Mouse (Mus musculus): ENCODE results near the gene Ceacam9. TPM values are rescaled to one million over a fixed set of nuclear protein-coding genes. Genes with fewer than 3 reads are reported as not detected.

Ceacam9 gene
- polyA plus RNA-seq, 1 experiment from 2014 or later = not detected

- Histone ChIP-seq H3K4me3 (replicated peaks; ENCODE audit: low read depth, low read length) (no peak overlapping the region), H3K9me3 (ENCODE audit: control insufficient read depth, low read length) (no peaks in the 10 kb centered on the region), H3K4me2 (ENCODE audit: low read length) (no peak overlapping the region), H3K27ac (replicated peaks; ENCODE audit: low read depth, low read length) (no peak overlapping the region), H3K9ac (replicated peaks; ENCODE audit: low read length) (no peak overlapping the region), H3K4me1 (ENCODE audit: control insufficient read depth, insufficient read depth, low read length) (no peaks in the 10 kb centered on the region; the same call in 1 of the 2 replicates), H3K27me3 (ENCODE audit: control insufficient read depth, insufficient read depth, low read length) (no peaks in the 10 kb centered on the region), H3K36me3 (ENCODE audit: control insufficient read depth, insufficient read depth, low read length) (no peaks in the 10 kb centered on the region)
- no peak for ATAC-seq (ENCODE audit: low FRiP score, low TSS enrichment)
- 95% methylated on average over 5 of the region's 6 CpGs for WGBS
- no peak for DNase-seq
Measured at GRCm38 (mm10) chr7:16730791-16731190, 9.1 kb downstream of the Ceacam9 start.

- no peaks in the 10 kb centered on the region for H3K9me3 ChIP-seq (ENCODE audit: control insufficient read depth, low read length)
- no peak for DNase-seq
- 77% methylated on average over 7 of the region's 7 CpGs for WGBS
- no peaks in the 10 kb centered on the region for H3K36me3 ChIP-seq (ENCODE audit: control insufficient read depth, insufficient read depth, low read length)
- no peak for ATAC-seq (ENCODE audit: low FRiP score, low TSS enrichment)
- H3K9ac ChIP-seq (replicated peaks; ENCODE audit: low read length) = no peak overlapping the region
- no peaks in the 10 kb centered on the region; the same call in 1 of the 2 replicates for H3K4me1 ChIP-seq (ENCODE audit: control insufficient read depth, insufficient read depth, low read length)
- no peak overlapping the region for H3K4me3 ChIP-seq (replicated peaks; ENCODE audit: low read depth, low read length)
- H3K27me3 ChIP-seq (ENCODE audit: control insufficient read depth, insufficient read depth, low read length) = no peaks in the 10 kb centered on the region
- no peak overlapping the region for H3K4me2 ChIP-seq (ENCODE audit: low read length)
- no peak overlapping the region for H3K27ac ChIP-seq (replicated peaks; ENCODE audit: low read depth, low read length)
Measured at GRCm38 (mm10) chr7:16731893-16732422, 10.2 kb downstream of the Ceacam9 start.

- 35% methylated on average over 10 of the region's 10 CpGs for WGBS
- ATAC-seq (ENCODE audit: low FRiP score, low TSS enrichment) = peak; percentile 44
- no peak overlapping the region; the same call in 1 of the 2 replicates for H3K9ac ChIP-seq (replicated peaks; ENCODE audit: low read length)
- H3K27ac ChIP-seq (replicated peaks; ENCODE audit: low read depth, low read length) = no peak overlapping the region
- peak overlapping the region; percentile 80 for H3K4me3 ChIP-seq (replicated peaks; ENCODE audit: low read depth, low read length)
- H3K4me1 ChIP-seq (ENCODE audit: control insufficient read depth, insufficient read depth, low read length) = peaks cover 8% of the 10 kb centered on the region
- DNase-seq = no peak
- H3K36me3 ChIP-seq (ENCODE audit: control insufficient read depth, insufficient read depth, low read length) = no peaks in the 10 kb centered on the region
- H3K27me3 ChIP-seq (ENCODE audit: control insufficient read depth, insufficient read depth, low read length) = no peaks in the 10 kb centered on the region
- peak overlapping the region; percentile 49 for H3K4me2 ChIP-seq (ENCODE audit: low read length)
- H3K9me3 ChIP-seq (ENCODE audit: control insufficient read depth, low read length) = no peaks in the 10 kb centered on the region
Measured at GRCm38 (mm10) chr7:16737606-16738072, 15.9 kb downstream of the Ceacam9 start.

GRCm38 (mm10) chr7:16738073-16738696 lies 16.5 kb downstream of the Ceacam9 start, which contains the start of gene Ap2s1:
Gene Ap2s1 (plus strand): TSS chr7:16738410.
- no peaks in the 10 kb centered on the region for H3K27me3 ChIP-seq (ENCODE audit: control insufficient read depth, insufficient read depth, low read length)
- DNase-seq = peak; percentile 99
- H3K36me3 ChIP-seq (ENCODE audit: control insufficient read depth, insufficient read depth, low read length) = peaks cover under 1% of the 10 kb centered on the region
- peaks cover 8% of the 10 kb centered on the region for H3K4me1 ChIP-seq (ENCODE audit: control insufficient read depth, insufficient read depth, low read length)
- H3K4me2 ChIP-seq (ENCODE audit: low read length) = peak within 1 kb of the TSS; percentile 75
- peak; percentile 95 for ATAC-seq (ENCODE audit: low FRiP score, low TSS enrichment)
- H3K4me3 ChIP-seq (replicated peaks; ENCODE audit: low read depth, low read length) = peak within 1 kb of the TSS; percentile 80
- H3K9ac ChIP-seq (replicated peaks; ENCODE audit: low read length) = peak within 1 kb of the TSS; percentile 86
- H3K27ac ChIP-seq (replicated peaks; ENCODE audit: low read depth, low read length) = 0 out of 2 replicates have a peak within 1 kb of the TSS, but pooled peaks have one; percentile 8
- whole genome bisulfite sequencing = under 1% methylated on average over 34 of the region's 34 CpGs
- no peaks in the 10 kb centered on the region for H3K9me3 ChIP-seq (ENCODE audit: control insufficient read depth, low read length)

GRCm38 (mm10) chr7:16739056-16739604 lies 17.4 kb downstream of the Ceacam9 start:
- ATAC-seq (ENCODE audit: low FRiP score, low TSS enrichment) (no peak), DNase-seq (no peak)
- 61% methylated on average over 10 of the region's 10 CpGs for WGBS
- H3K27me3 ChIP-seq (ENCODE audit: control insufficient read depth, insufficient read depth, low read length) = no peaks in the 10 kb centered on the region
- no peak overlapping the region for H3K27ac ChIP-seq (replicated peaks; ENCODE audit: low read depth, low read length)
- H3K4me2 ChIP-seq (ENCODE audit: low read length) = peak overlapping the region; percentile 75
- no peaks in the 10 kb centered on the region for H3K9me3 ChIP-seq (ENCODE audit: control insufficient read depth, low read length)
- peak overlapping the region; percentile 80 for H3K4me3 ChIP-seq (replicated peaks; ENCODE audit: low read depth, low read length)
- H3K4me1 ChIP-seq (ENCODE audit: control insufficient read depth, insufficient read depth, low read length) = peaks cover 8% of the 10 kb centered on the region
- H3K36me3 ChIP-seq (ENCODE audit: control insufficient read depth, insufficient read depth, low read length) = peaks cover 10% of the 10 kb centered on the region
- H3K9ac ChIP-seq (replicated peaks; ENCODE audit: low read length) = peak overlapping the region; percentile 86

GRCm38 (mm10) chr7:16745373-16745772 lies 23.6 kb downstream of the Ceacam9 start:
- H3K27ac ChIP-seq (replicated peaks; ENCODE audit: low read depth, low read length) = no peak overlapping the region
- DNase-seq (no peak), ATAC-seq (ENCODE audit: low FRiP score, low TSS enrichment) (no peak)
- H3K9ac ChIP-seq (replicated peaks; ENCODE audit: low read length) = no peak overlapping the region
- H3K4me1 ChIP-seq (ENCODE audit: control insufficient read depth, insufficient read depth, low read length) = no peaks in the 10 kb centered on the region
- H3K27me3 ChIP-seq (ENCODE audit: control insufficient read depth, insufficient read depth, low read length) = no peaks in the 10 kb centered on the region
- H3K4me3 ChIP-seq (replicated peaks; ENCODE audit: low read depth, low read length) = no peak overlapping the region
- WGBS = 91% methylated on average over 4 of the region's 4 CpGs
- H3K4me2 ChIP-seq (ENCODE audit: low read length) = no peak overlapping the region
- H3K9me3 ChIP-seq (ENCODE audit: control insufficient read depth, low read length) = no peaks in the 10 kb centered on the region
- peaks cover 61% of the 10 kb centered on the region for H3K36me3 ChIP-seq (ENCODE audit: control insufficient read depth, insufficient read depth, low read length)

GRCm38 (mm10) chr7:16746093-16746492 lies 24.4 kb downstream of the Ceacam9 start:
- Histone ChIP-seq H3K36me3 (ENCODE audit: control insufficient read depth, insufficient read depth, low read length) (peaks cover 61% of the 10 kb centered on the region), H3K9ac (replicated peaks; ENCODE audit: low read length) (no peak overlapping the region), H3K4me1 (ENCODE audit: control insufficient read depth, insufficient read depth, low read length) (no peaks in the 10 kb centered on the region)

GRCm38 (mm10) chr7:16747656-16748055 lies 25.9 kb downstream of the Ceacam9 start:
- DNase-seq (no peak), ATAC-seq (ENCODE audit: low FRiP score, low TSS enrichment) (no peak)
- H3K27me3 ChIP-seq (ENCODE audit: control insufficient read depth, insufficient read depth, low read length) = no peaks in the 10 kb centered on the region
- 92% methylated on average over 6 of the region's 6 CpGs for WGBS
- H3K36me3 ChIP-seq (ENCODE audit: control insufficient read depth, insufficient read depth, low read length) = peaks cover 61% of the 10 kb centered on the region
- H3K27ac ChIP-seq (replicated peaks; ENCODE audit: low read depth, low read length) = no peak overlapping the region
- H3K4me3 ChIP-seq (replicated peaks; ENCODE audit: low read depth, low read length) = no peak overlapping the region
- no peak overlapping the region for H3K9ac ChIP-seq (replicated peaks; ENCODE audit: low read length)
- H3K4me2 ChIP-seq (ENCODE audit: low read length) = no peak overlapping the region
- H3K4me1 ChIP-seq (ENCODE audit: control insufficient read depth, insufficient read depth, low read length) = no peaks in the 10 kb centered on the region
- H3K9me3 ChIP-seq (ENCODE audit: control insufficient read depth, low read length) = no peaks in the 10 kb centered on the region

More at GRCm38 (mm10) chr7:16746093-16746492, 24.4 kb downstream of the Ceacam9 start:
- H3K27me3 ChIP-seq (ENCODE audit: control insufficient read depth, insufficient read depth, low read length) = no peaks in the 10 kb centered on the region
- no peaks in the 10 kb centered on the region for H3K9me3 ChIP-seq (ENCODE audit: control insufficient read depth, low read length)
- no peak overlapping the region for H3K27ac ChIP-seq (replicated peaks; ENCODE audit: low read depth, low read length)
- DNase-seq (peak; percentile 88), ATAC-seq (ENCODE audit: low FRiP score, low TSS enrichment) (peak; percentile 60; the same call in 1 of the 2 replicates)
- no peak overlapping the region for H3K4me2 ChIP-seq (ENCODE audit: low read length)
- WGBS = 51% methylated on average over 3 of the region's 3 CpGs
- H3K4me3 ChIP-seq (replicated peaks; ENCODE audit: low read depth, low read length) = no peak overlapping the region

All from midbrain, embryonic 14.5 days (tissue).